Mouse (Mus musculus) cerebellum, adult 2 months (tissue): ENCODE data around the gene Tcta.

Source experiments
- CTCF ChIP-seq: fragments of 200-500 bp; IDR thresholded peaks from 2 replicates; pipeline ENCODE4 v1.5.1; 2011; ENCODE audit warnings: low read depth, mild to moderate bottlenecking, control low read depth, low read length, moderate library complexity, borderline replicate concordance; ENCODE audit not compliant: insufficient read depth
- POLR2A ChIP-seq: fragments of 200-500 bp; IDR thresholded peaks from 2 replicates; pipeline ENCODE4 v1.6.1; 2011; ENCODE audit warnings: low read length, control low read depth, borderline replicate concordance; ENCODE audit not compliant: insufficient read depth

DNA sequence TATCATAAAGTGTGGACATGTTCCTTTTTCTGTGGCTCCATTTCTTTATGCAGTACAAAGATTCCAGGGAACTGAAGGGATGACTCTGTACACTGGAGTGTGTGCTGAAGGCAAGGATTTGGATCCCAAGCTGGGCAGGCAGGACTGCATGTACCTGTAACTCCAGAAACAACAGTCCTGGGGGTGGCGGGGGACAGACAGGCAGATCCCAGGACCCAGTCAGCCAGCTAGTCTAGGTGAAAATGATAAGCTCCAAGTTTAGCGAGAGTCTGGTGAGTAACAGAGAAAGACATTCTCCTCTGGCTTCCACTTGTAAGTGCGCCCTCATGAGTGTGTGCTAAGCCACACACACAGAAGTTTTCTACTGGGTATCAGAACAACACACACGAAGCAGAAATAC, 45.4 kb downstream of the Tcta start:
- TF ChIP-seq CTCF (no peak), POLR2A (no peak)
